Mouse (Mus musculus): ENCODE data around the gene Ubn1.

DNA sequence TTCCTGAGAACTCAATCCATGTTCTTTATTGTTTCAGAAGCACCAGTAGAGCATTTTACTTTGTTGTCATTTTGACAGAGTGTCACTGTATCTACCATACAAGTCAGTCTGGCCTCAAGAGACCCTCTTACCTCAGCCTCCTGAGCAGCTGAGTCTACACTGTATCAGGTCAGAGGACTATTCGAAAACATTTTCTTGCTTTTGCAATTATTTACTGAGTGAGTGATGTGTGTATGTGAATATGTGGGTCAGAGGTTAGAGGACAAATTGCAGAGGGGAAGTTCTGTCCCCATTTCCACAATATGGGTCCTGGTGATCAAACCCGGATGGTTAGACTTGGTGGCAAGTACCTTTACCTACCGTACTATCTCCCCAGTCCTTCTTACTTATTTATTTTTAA is 25.8 kb upstream of the Ubn1 start:
- TF ChIP-seq CTCF (IDR thresholded peaks at IDR 0.05; ENCODE audit: control insufficient read depth, insufficient read depth, low read length) (no peak), POLR2A (IDR thresholded peaks at IDR 0.05; ENCODE audit: borderline replicate concordance, control insufficient read depth, low read depth, low read length) (no peak)
